Mouse (Mus musculus) ES-Bruce4 (cell line): ENCODE measurements around the gene Idnk.

Source experiments
- CTCF ChIP-seq: IDR thresholded peaks from one replicate; pipeline ENCODE4 v1.8.1; 2011; ENCODE audit warnings: low read depth, low read length
- EP300 ChIP-seq: IDR thresholded peaks from 2 replicates; pipeline ENCODE4 v1.6.1; 2011; ENCODE audit warnings: low read depth, low read length; ENCODE audit not compliant: insufficient read depth

DNA sequence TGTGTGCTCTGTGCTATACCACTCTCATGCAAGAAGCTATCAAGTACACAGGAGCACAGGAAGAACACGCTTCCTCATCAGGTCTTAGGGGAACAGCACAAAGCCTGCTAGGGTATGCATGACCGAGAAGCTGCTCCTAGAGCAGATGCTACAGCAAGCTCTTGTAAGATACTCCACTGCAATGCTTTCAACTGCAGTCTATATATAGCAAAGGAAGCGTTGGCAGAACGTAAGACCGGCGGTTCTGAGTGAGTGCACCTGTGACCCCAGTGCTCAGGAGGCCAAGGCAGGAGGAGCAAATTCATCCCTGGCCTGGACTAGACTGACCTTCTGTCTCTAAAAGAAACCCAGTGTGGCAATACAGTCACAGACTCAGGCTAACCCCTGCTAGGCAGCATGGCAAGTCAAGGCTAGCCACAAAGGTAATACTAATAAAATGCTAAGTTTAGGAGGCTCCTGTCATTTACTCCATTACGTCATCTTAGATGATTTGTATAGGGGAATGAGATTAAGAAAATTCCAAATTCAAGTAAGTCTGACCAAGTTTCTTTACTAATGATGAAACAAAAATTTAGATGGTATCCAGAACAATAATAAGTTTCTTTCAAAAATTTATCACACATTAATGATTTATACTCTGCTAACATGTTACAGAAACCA lies 40.7 kb downstream of the Idnk start:
- TF ChIP-seq CTCF (no peak), EP300 (no peak)
